Mouse (Mus musculus) midbrain, embryonic 12.5 days (tissue): Measurements from ENCODE around the gene Kcnh6. TPM values are rescaled to one million over a fixed set of nuclear protein-coding genes. Genes with fewer than 3 reads are reported as not detected.

ENCODE experiments used
- ATAC-seq: fragments of 200-750 bp; cut with Nextera tagmentation; 2 replicates; pipeline ENCODE4 v1.8.0; 2017; ENCODE audit warnings: low read depth, moderate TSS enrichment, moderate library complexity; ENCODE audit not compliant: low FRiP score
- H3K27ac ChIP-seq: fragments of 300-500 bp; sonication (generic); replicated peaks from 2 replicates; pipeline ENCODE4 v1.5.1; 2016; ENCODE audit warnings: mild to moderate bottlenecking
- H3K27me3 ChIP-seq: fragments of 300-500 bp; sonication (generic); 2 replicates; pipeline ENCODE4 v1.6.1; 2016; ENCODE audit warnings: mild to moderate bottlenecking
- H3K36me3 ChIP-seq: fragments of 300-500 bp; sonication (generic); 2 replicates; pipeline ENCODE4 v1.6.1; 2016
- H3K4me1 ChIP-seq: fragments of 300-500 bp; sonication (generic); 2 replicates; pipeline ENCODE4 v1.6.1; 2016
- H3K4me2 ChIP-seq: fragments of 300-500 bp; sonication (generic); replicated peaks from 2 replicates; pipeline ENCODE4 v1.6.1; 2016; ENCODE audit warnings: mild to moderate bottlenecking, moderate library complexity
- H3K4me3 ChIP-seq: fragments of 300-500 bp; sonication (generic); 2 replicates; pipeline ENCODE4 v1.5.1; 2016; ENCODE audit warnings: mild to moderate bottlenecking
- H3K9ac ChIP-seq: fragments of 300-500 bp; sonication (generic); replicated peaks from 2 replicates; pipeline ENCODE4 v1.6.1; 2016; ENCODE audit warnings: mild to moderate bottlenecking, moderate library complexity
- H3K9me3 ChIP-seq: fragments of 300-500 bp; sonication (generic); 2 replicates; pipeline ENCODE4 v1.6.1; 2016; ENCODE audit warnings: mild to moderate bottlenecking
- WGBS: fragments of 180-500 bp; shearing (Covaris S2); methylation state at CpG from one replicate; pipeline ENCODE4 v1.1.7; 2016; 5-methylcytosine and 5-hydroxymethylcytosine counted together
- polyA plus RNA-seq: library from polyadenylated mRNA; unstranded; fragments of >200 nt; fragmentation: Nextera tagmentation; extraction: Ambion mirVana; gene quantifications from 2 replicates; pipeline ENCODE4 v1.2.1, GENCODE M21; 2016

Kcnh6 gene
- polyA plus RNA-seq, 1 experiment from 2014 or later, result 0.56 TPM

- Histone ChIP-seq H3K36me3 (no peaks in the 10 kb centered on the region), H3K4me1 (no peaks in the 10 kb centered on the region), H3K4me2 (no peak overlapping the region), H3K4me3 (no peak overlapping the region), H3K27me3 (0 out of 2 replicates have a peak, but pooled peaks cover 6% of the 10 kb centered on the region), H3K9ac (no peak overlapping the region), H3K27ac (no peak overlapping the region), H3K9me3 (no peaks in the 10 kb centered on the region)
- 77% methylated on average over 5 of the region's 5 CpGs for WGBS
- no peak for ATAC-seq
Measured at GRCm38 (mm10) chr11:105978634-105979033, 29.3 kb upstream of the Kcnh6 start.

DNA sequence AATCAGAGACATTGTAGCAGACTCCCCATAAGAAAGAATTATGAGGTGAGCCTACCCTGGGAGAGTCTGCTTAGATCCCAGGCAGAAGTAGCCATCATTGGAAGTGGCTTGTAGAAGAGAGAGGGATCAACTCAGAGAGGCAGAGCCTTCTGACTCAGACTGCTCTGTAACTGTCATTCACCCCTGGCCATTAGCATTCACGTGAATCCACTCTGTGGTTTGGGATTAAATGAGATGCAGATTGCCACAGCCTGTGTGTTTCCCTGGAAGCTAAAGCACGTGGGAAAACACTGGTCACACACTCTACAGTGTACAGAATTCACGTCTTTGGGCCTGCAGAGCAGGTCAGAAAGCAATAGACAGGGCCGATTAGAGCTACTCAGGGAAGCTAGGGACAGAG, 23.5 kb upstream of the Kcnh6 start:
- H3K4me3 ChIP-seq, result no peak overlapping the region
- no peak overlapping the region for H3K27ac ChIP-seq
- no peaks in the 10 kb centered on the region for H3K4me1 ChIP-seq
- H3K9me3 ChIP-seq, result no peaks in the 10 kb centered on the region
- ATAC-seq, result no peak
- H3K4me2 ChIP-seq, result no peak overlapping the region
- H3K9ac ChIP-seq, result no peak overlapping the region
- 59% methylated on average over 4 of the region's 4 CpGs for WGBS
- H3K27me3 ChIP-seq, result no peaks in the 10 kb centered on the region
- H3K36me3 ChIP-seq, result no peaks in the 10 kb centered on the region

DNA sequence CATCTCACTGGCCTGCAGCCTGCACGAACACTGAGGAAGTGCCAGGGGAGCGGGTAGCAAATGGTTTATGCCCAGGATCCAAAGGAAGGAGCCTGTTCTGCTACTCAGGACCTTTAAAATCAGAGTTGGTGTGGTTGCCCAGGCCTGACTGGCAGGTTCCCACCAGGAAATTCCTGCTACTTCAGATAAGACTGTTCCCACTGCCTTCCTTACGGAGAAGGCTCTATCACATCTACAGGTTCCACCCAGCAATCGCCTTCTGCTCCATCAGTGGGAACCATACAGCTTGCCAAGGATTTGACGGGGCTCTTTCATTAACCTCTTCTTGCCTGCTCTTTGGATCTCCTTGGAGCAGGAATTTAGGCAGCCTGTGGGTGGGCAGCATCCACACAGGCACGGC, 20.5 kb upstream of the Kcnh6 start:
- no peaks in the 10 kb centered on the region for H3K9me3 ChIP-seq
- WGBS, result 82% methylated on average over 6 of the region's 6 CpGs
- no peak overlapping the region for H3K4me2 ChIP-seq
- no peak overlapping the region for H3K9ac ChIP-seq
- no peak overlapping the region for H3K4me3 ChIP-seq
- ATAC-seq, result no peak
- no peaks in the 10 kb centered on the region for H3K4me1 ChIP-seq
- no peaks in the 10 kb centered on the region for H3K36me3 ChIP-seq
- H3K27ac ChIP-seq, result no peak overlapping the region
- H3K27me3 ChIP-seq, result no peaks in the 10 kb centered on the region

DNA sequence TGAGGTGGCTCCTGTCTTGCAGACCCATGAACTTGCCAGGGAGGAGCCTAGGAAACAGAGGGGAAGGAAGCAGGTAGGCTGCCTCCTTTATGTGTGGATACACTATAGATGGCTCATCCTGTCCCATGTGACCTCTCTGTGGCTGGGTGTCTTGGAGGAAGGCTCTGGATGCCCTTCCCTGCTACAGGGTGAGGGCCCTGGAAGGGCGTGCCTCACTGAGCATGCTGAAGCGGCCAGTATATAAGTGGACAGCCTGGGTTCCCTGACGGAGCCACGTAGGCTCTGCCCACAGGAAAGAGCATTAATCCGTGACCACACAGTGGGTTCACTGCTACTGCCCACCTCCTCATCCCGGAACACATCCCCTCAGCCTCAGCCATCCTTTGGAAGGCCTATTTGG, 18.5 kb upstream of the Kcnh6 start:
- no peak overlapping the region for H3K4me3 ChIP-seq
- no peaks in the 10 kb centered on the region for H3K36me3 ChIP-seq
- H3K9me3 ChIP-seq, result no peaks in the 10 kb centered on the region
- H3K27ac ChIP-seq, result no peak overlapping the region
- H3K9ac ChIP-seq, result no peak overlapping the region
- no peak overlapping the region for H3K4me2 ChIP-seq
- H3K4me1 ChIP-seq, result no peaks in the 10 kb centered on the region
- no peaks in the 10 kb centered on the region for H3K27me3 ChIP-seq
- WGBS, result 83% methylated on average over 6 of the region's 6 CpGs
- no peak for ATAC-seq

DNA sequence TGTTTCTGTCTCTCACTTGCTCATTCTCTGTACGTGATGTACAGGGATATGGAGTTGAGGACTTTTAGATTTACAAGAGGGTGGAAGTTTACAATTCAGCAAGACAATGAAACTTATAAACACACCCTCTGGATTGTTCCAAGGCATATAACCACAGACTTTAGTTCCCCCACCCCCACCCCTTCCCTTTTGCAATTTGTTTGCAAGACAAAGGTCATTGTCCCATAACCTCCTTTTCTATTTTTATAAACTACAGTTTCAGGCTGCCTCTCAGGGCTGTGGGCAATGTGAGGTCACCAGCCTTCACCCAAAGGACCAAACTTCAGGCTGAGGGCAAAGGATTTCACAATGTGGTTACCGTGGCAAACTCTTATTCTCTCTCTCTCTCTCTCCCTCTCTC, 17.7 kb upstream of the Kcnh6 start:
- WGBS, result 54% methylated on average over 2 of the region's 2 CpGs
- Histone ChIP-seq H3K27ac (no peak overlapping the region), H3K36me3 (no peaks in the 10 kb centered on the region), H3K9ac (no peak overlapping the region), H3K27me3 (no peaks in the 10 kb centered on the region), H3K4me2 (no peak overlapping the region), H3K4me1 (no peaks in the 10 kb centered on the region), H3K9me3 (no peaks in the 10 kb centered on the region), H3K4me3 (no peak overlapping the region)
- ATAC-seq, result no peak

DNA sequence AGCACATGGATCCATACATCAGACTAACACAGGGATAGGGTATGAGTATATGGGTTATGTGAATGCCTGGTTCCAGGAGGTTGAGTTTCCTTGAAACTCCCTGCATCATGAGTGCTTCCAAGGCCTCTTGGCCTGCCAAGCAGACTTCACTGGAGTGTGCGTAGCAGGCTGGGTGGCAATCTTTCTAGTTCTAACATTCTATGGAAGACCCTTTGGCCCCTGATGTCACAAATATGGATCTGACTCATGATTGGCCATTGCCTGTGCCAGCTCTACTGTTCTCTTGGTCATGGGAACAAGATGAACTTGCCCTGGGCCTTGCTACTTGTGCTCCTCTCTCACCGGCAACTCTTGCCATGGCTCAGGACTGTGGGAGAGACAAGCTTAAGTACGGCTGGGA, 13.5 kb upstream of the Kcnh6 start, which contains the start of gene Ace3:
Ace3 (plus strand) TSS at position 301 of the 400 bp plus-strand sequence.
- H3K4me3 ChIP-seq, result no peak within 1 kb of the TSS

DNA sequence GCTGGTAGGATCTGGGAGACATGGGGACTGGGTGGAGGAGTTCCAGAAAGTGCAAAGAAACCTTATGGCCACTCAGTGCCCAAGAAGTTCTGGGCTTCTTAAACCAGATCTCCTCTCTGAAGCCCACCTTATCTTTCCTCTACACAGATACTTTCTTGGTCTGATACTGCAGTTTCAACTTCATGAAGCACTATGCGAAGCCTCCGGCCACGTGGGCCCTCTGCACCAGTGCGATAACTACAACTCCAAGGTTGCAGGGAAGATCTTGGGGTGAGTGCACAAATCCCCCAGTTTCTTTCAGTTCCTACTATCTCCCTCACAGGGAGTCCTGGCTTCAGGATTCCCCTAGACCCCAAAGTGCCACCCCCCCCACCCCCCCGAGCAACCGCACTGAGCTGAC, 7.9 kb upstream of the Kcnh6 start:
- H3K27me3 ChIP-seq, result no peaks in the 10 kb centered on the region; the same call in 1 of the 2 replicates
- no peak overlapping the region for H3K9ac ChIP-seq
- H3K4me1 ChIP-seq, result no peaks in the 10 kb centered on the region
- no peak overlapping the region for H3K4me2 ChIP-seq
- WGBS, result 95% methylated on average over 6 of the region's 6 CpGs
- ATAC-seq, result no peak
- H3K27ac ChIP-seq, result no peak overlapping the region
- no peaks in the 10 kb centered on the region for H3K36me3 ChIP-seq
- no peak overlapping the region for H3K4me3 ChIP-seq
- no peaks in the 10 kb centered on the region for H3K9me3 ChIP-seq

More for the DNA sequence above, 13.5 kb upstream of the Kcnh6 start, which contains the start of gene Ace3:
- H3K9me3 ChIP-seq, result no peaks in the 10 kb centered on the region
- H3K9ac ChIP-seq, result no peak within 1 kb of the TSS
- H3K27ac ChIP-seq, result no peak within 1 kb of the TSS
- H3K36me3 ChIP-seq, result no peaks in the 10 kb centered on the region
- no peaks in the 10 kb centered on the region for H3K4me1 ChIP-seq
- no peak for ATAC-seq
- H3K4me2 ChIP-seq, result no peak within 1 kb of the TSS
- 95% methylated on average over 3 of the region's 3 CpGs for WGBS
- H3K27me3 ChIP-seq, result no peaks in the 10 kb centered on the region

GRCm38 (mm10) chr11:106001718-106002117, 6.2 kb upstream of the Kcnh6 start:
- no peak for ATAC-seq
- Histone ChIP-seq H3K9me3 (no peaks in the 10 kb centered on the region), H3K36me3 (no peaks in the 10 kb centered on the region), H3K27ac (no peak overlapping the region), H3K9ac (no peak overlapping the region), H3K4me3 (no peak overlapping the region), H3K4me1 (no peaks in the 10 kb centered on the region), H3K4me2 (no peak overlapping the region), H3K27me3 (no peaks in the 10 kb centered on the region; the same call in 1 of the 2 replicates)
- 54% methylated on average over 4 of the region's 4 CpGs for WGBS

DNA sequence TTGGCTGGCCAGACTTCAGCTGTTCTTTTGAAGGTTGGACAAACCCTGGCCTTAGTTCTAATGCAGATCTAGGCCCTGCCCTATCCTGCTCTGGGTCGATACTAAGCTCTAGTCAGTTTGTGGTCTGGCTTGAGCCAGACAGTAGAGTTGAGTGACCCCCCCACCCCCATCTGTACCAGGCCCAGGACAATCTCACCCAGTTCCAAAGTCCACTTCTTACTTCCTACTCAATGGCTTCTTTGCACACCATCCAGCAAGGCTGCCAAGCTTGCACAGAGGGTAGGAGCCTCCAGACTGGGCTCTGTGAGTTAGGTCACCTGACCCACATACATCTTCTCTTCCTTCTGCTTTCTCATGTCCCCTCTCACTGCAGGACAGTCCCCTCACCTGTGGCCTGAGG, 3.3 kb upstream of the Kcnh6 start:
- H3K4me1 ChIP-seq, result peaks cover 4% of the 10 kb centered on the region; the same call in 1 of the 2 replicates
- no peak overlapping the region for H3K27ac ChIP-seq
- no peaks in the 10 kb centered on the region for H3K36me3 ChIP-seq
- H3K27me3 ChIP-seq, result peaks cover 24% of the 10 kb centered on the region
- no peak overlapping the region for H3K9ac ChIP-seq
- ATAC-seq, result no peak
- no peak overlapping the region for H3K4me2 ChIP-seq
- 69% methylated on average over 1 of the region's 1 CpGs for WGBS
- H3K4me3 ChIP-seq, result no peak overlapping the region
- H3K9me3 ChIP-seq, result no peaks in the 10 kb centered on the region

GRCm38 (mm10) chr11:106005970-106006369, 2.0 kb upstream of the Kcnh6 start:
- Histone ChIP-seq H3K4me2 (no peak overlapping the region), H3K27me3 (peaks cover 32% of the 10 kb centered on the region), H3K4me1 (peaks cover 4% of the 10 kb centered on the region; the same call in 1 of the 2 replicates), H3K36me3 (no peaks in the 10 kb centered on the region), H3K4me3 (no peak overlapping the region), H3K9ac (no peak overlapping the region), H3K27ac (no peak overlapping the region), H3K9me3 (no peaks in the 10 kb centered on the region)
- no peak for ATAC-seq
- 51% methylated on average over 5 of the region's 5 CpGs for WGBS

DNA sequence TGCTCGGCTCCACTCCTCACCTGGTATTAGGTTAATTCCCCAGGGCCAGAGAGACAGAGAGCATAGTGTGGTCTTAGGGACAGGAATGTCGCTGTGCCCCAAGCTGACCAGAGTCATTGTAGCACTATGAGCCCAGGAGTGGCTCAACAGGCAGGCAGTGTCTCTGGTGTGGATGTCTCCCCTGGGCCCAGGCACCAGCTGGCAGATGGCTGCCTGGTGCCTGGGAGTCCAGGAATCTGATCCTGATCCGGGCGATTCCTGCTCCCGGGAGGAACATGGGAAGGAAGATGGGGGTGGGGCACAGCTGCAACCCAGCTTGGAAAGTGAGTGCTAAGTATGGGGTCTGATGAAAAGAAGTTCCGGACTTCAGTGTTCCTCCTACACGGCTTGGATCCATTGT, 4.8 kb downstream of the Kcnh6 start:
- Histone ChIP-seq H3K9me3 (no peaks in the 10 kb centered on the region), H3K36me3 (no peaks in the 10 kb centered on the region), H3K4me2 (no peak overlapping the region), H3K27me3 (peaks cover 27% of the 10 kb centered on the region), H3K27ac (no peak overlapping the region), H3K9ac (no peak overlapping the region), H3K4me1 (peaks cover 4% of the 10 kb centered on the region; the same call in 1 of the 2 replicates), H3K4me3 (no peak overlapping the region)
- ATAC-seq, result no peak
- WGBS, result 59% methylated on average over 7 of the region's 7 CpGs

GRCm38 (mm10) chr11:106013556-106014225, 5.8 kb downstream of the Kcnh6 start:
- Histone ChIP-seq H3K27me3 (peaks cover 19% of the 10 kb centered on the region), H3K4me2 (no peak overlapping the region), H3K27ac (no peak overlapping the region), H3K9me3 (no peaks in the 10 kb centered on the region), H3K36me3 (no peaks in the 10 kb centered on the region), H3K4me3 (no peak overlapping the region), H3K9ac (no peak overlapping the region), H3K4me1 (no peaks in the 10 kb centered on the region)
- 74% methylated on average over 11 of the region's 11 CpGs for WGBS
- ATAC-seq, result no peak

GRCm38 (mm10) chr11:106016440-106016839, 8.5 kb downstream of the Kcnh6 start:
- H3K4me1 ChIP-seq, result peaks cover 10% of the 10 kb centered on the region
- no peak overlapping the region for H3K27ac ChIP-seq
- ATAC-seq, result no peak
- H3K4me3 ChIP-seq, result no peak overlapping the region
- H3K27me3 ChIP-seq, result peaks cover 22% of the 10 kb centered on the region
- no peaks in the 10 kb centered on the region for H3K9me3 ChIP-seq
- H3K9ac ChIP-seq, result no peak overlapping the region
- H3K36me3 ChIP-seq, result no peaks in the 10 kb centered on the region
- no peak overlapping the region for H3K4me2 ChIP-seq
- WGBS, result 83% methylated on average over 5 of the region's 5 CpGs
